Mouse (Mus musculus) heart, adult 2 months (tissue): ENCODE data around the gene H2-T3.

Experiments used
- CTCF ChIP-seq: fragments of 200-600 bp; IDR thresholded peaks from 2 replicates; pipeline ENCODE4 v1.8.1; 2022; ENCODE audit warnings: antibody characterized with exemption, mild to moderate bottlenecking, moderate library complexity
- EP300 ChIP-seq: fragments of 200-500 bp; IDR thresholded peaks from 2 replicates; pipeline ENCODE4 v1.6.1; 2011; ENCODE audit warnings: low read depth, low read length, control low read depth; ENCODE audit not compliant: insufficient read depth
- POLR2A ChIP-seq: fragments of 200-500 bp; IDR thresholded peaks from 2 replicates; pipeline ENCODE4 v1.6.1; 2011; ENCODE audit warnings: mild to moderate bottlenecking, low read depth, low read length, control low read depth; ENCODE audit not compliant: insufficient read depth

GRCm38 (mm10) chr17:36182212-36182611 is 7.9 kb downstream of the H2-T3 start:
- no peak for TF ChIP-seq CTCF
- TF ChIP-seq EP300: no peak
- no peak for TF ChIP-seq POLR2A
